Mouse (Mus musculus) limb, embryonic 12.5 days (tissue): Measurements from ENCODE around the gene Smurf1. TPM values are rescaled to one million over a fixed set of nuclear protein-coding genes. Genes with fewer than 3 reads are reported as not detected.

Experiments
- ATAC-seq: fragments of 200-750 bp; cut with Nextera tagmentation; 2 replicates; pipeline ENCODE4 v1.8.0; 2017; ENCODE audit warnings: low read depth, moderate TSS enrichment; ENCODE audit not compliant: insufficient number of reproducible peaks, insufficient read depth, low FRiP score, low TSS enrichment
- H3K27ac ChIP-seq: fragments of 300-500 bp; sonication (generic); 2 replicates; pipeline ENCODE4 v1.5.1; 2016; ENCODE audit warnings: mild to moderate bottlenecking, moderate library complexity
- H3K27me3 ChIP-seq: fragments of 300-500 bp; sonication (generic); 2 replicates; pipeline ENCODE4 v1.6.1; 2016; ENCODE audit warnings: mild to moderate bottlenecking, moderate library complexity
- H3K36me3 ChIP-seq: fragments of 300-500 bp; sonication (generic); 2 replicates; pipeline ENCODE4 v1.6.1; 2016; ENCODE audit warnings: mild to moderate bottlenecking, moderate library complexity
- H3K4me1 ChIP-seq: fragments of 300-500 bp; sonication (generic); replicated peaks from 2 replicates; pipeline ENCODE4 v1.6.1; 2016
- H3K4me2 ChIP-seq: fragments of 300-500 bp; sonication (generic); 2 replicates; pipeline ENCODE4 v1.6.1; 2016; ENCODE audit warnings: mild to moderate bottlenecking, moderate library complexity
- H3K4me3 ChIP-seq: fragments of 300-500 bp; sonication (generic); replicated peaks from 2 replicates; pipeline ENCODE4 v1.5.1; 2016; ENCODE audit warnings: mild to moderate bottlenecking
- H3K9ac ChIP-seq: fragments of 300-500 bp; sonication (generic); replicated peaks from 2 replicates; pipeline ENCODE4 v1.6.1; 2016; ENCODE audit warnings: mild to moderate bottlenecking, moderate library complexity
- H3K9me3 ChIP-seq: fragments of 300-500 bp; sonication (generic); 2 replicates; pipeline ENCODE4 v1.6.1; 2016; ENCODE audit warnings: mild to moderate bottlenecking, moderate library complexity
- WGBS: fragments of 180-500 bp; shearing (Covaris S2); methylation state at CpG from one replicate; pipeline ENCODE4 v1.1.7; 2016; 5-methylcytosine and 5-hydroxymethylcytosine counted together
- polyA plus RNA-seq: library from polyadenylated mRNA; unstranded; fragments of >200 nt; fragmentation: Nextera tagmentation; extraction: Ambion mirVana; gene quantifications from 2 replicates; pipeline ENCODE4 v1.2.1, GENCODE M21; 2016

Gene Smurf1
- polyA plus RNA-seq, 1 experiment from 2014 or later, result 23.3 TPM

DNA sequence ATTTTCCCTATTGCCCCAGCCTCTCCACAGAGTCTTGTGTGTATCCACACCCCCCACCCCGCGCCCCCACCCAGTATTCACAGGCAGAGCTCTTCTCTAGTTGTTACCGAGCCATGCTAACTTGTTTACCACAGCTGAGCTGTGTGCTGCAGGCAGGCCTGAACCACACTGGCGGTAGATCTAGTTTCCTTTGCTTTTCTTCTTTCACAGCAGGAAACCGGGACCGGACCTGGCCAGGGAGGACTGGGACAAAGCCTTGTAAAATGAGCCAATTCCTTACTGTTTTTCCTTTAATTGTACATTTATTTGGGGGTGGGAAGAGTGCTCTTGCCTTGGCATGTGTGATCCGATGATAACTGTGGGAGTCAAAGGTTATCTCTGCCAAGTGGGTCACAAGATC is 96.2 kb downstream of the Smurf1 start:
- H3K27me3 ChIP-seq, result no peaks in the 10 kb centered on the region
- H3K9ac ChIP-seq, result no peak overlapping the region
- no peak overlapping the region for H3K4me3 ChIP-seq
- no peak for ATAC-seq
- no peaks in the 10 kb centered on the region for H3K9me3 ChIP-seq
- H3K4me2 ChIP-seq, result no peak overlapping the region
- peaks cover 20% of the 10 kb centered on the region for H3K4me1 ChIP-seq
- H3K27ac ChIP-seq, result 0 out of 2 replicates have a peak overlapping the region, but pooled peaks have one; percentile 7
- H3K36me3 ChIP-seq, result no peaks in the 10 kb centered on the region
- WGBS, result 71% methylated on average over 7 of the region's 7 CpGs

DNA sequence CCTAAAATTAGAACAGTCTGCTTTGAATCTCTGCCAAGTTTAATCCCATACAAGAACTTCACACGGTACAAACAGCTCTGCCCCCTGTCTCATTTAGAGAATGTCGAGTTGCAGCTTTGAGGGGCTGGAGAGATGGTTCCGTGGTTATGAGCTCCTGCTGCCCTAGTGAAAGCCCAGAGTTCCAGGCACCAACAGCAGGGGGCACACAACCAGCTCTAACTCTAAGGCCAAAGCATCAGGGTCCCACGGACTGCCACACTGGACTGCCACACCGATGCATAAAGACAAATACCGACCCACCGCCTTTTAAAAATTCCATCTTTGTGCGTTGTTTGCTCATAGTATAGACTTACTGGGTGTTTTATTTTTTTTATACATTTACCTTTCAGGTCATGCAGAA is 98.7 kb downstream of the Smurf1 start:
- Histone ChIP-seq H3K4me1 (peaks cover 13% of the 10 kb centered on the region), H3K4me3 (no peak overlapping the region), H3K27me3 (no peaks in the 10 kb centered on the region), H3K9ac (no peak overlapping the region), H3K4me2 (no peak overlapping the region), H3K27ac (no peak overlapping the region), H3K36me3 (no peaks in the 10 kb centered on the region), H3K9me3 (no peaks in the 10 kb centered on the region)
- no peak for ATAC-seq
- 82% methylated on average over 8 of the region's 8 CpGs for WGBS

- no peak for ATAC-seq
- H3K9me3 ChIP-seq, result peaks cover 14% of the 10 kb centered on the region
- no peak overlapping the region for H3K4me3 ChIP-seq
- no peaks in the 10 kb centered on the region for H3K4me1 ChIP-seq
- 97% methylated on average over 8 of the region's 8 CpGs for WGBS
- H3K36me3 ChIP-seq, result peaks cover 54% of the 10 kb centered on the region
- H3K27ac ChIP-seq, result no peak overlapping the region
- no peak overlapping the region for H3K9ac ChIP-seq
- H3K27me3 ChIP-seq, result no peaks in the 10 kb centered on the region
- H3K4me2 ChIP-seq, result no peak overlapping the region
Observed at GRCm38 (mm10) chr5:144860913-144861312, 104.7 kb downstream of the Smurf1 start.

- ATAC-seq, result no peak
- 95% methylated on average over 9 of the region's 9 CpGs for WGBS
- Histone ChIP-seq H3K9me3 (peaks cover 14% of the 10 kb centered on the region), H3K27me3 (no peaks in the 10 kb centered on the region), H3K36me3 (peaks cover 69% of the 10 kb centered on the region), H3K9ac (no peak overlapping the region), H3K4me2 (no peak overlapping the region), H3K27ac (no peak overlapping the region), H3K4me1 (no peaks in the 10 kb centered on the region), H3K4me3 (no peak overlapping the region)
Observed at GRCm38 (mm10) chr5:144859284-144859683, 106.4 kb downstream of the Smurf1 start.

GRCm38 (mm10) chr5:144858527-144858926 is 107.1 kb downstream of the Smurf1 start:
- 95% methylated on average over 15 of the region's 15 CpGs for WGBS
- peaks cover 77% of the 10 kb centered on the region for H3K36me3 ChIP-seq
- H3K27ac ChIP-seq, result no peak overlapping the region
- H3K4me1 ChIP-seq, result no peaks in the 10 kb centered on the region
- no peak for ATAC-seq
- no peak overlapping the region for H3K4me2 ChIP-seq
- H3K4me3 ChIP-seq, result no peak overlapping the region
- H3K9me3 ChIP-seq, result peaks cover 14% of the 10 kb centered on the region
- no peaks in the 10 kb centered on the region for H3K27me3 ChIP-seq
- H3K9ac ChIP-seq, result no peak overlapping the region

DNA sequence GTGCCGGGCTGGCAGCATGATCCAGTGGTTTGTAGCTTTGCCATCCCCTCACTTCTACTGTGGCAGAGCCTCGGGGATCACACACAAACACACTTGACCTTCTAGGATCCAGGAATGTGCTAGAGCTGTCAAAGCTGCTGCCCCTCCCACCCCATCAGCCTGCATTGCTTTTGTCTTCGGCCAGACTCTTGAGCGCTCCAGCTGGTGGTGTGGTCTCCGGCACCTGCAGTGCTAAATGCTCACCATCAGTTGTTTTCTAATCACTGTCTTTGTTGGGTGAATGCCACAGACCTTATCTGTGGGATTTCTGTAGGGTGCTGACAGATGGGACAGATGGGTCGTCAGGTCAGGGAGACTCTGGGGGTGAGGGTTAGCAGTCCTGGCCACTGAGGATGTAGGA is 109.7 kb downstream of the Smurf1 start:
- peaks cover 98% of the 10 kb centered on the region for H3K36me3 ChIP-seq
- H3K9ac ChIP-seq, result no peak overlapping the region
- no peak overlapping the region for H3K4me3 ChIP-seq
- H3K9me3 ChIP-seq, result peaks cover 10% of the 10 kb centered on the region
- H3K27me3 ChIP-seq, result no peaks in the 10 kb centered on the region
- no peak overlapping the region for H3K4me2 ChIP-seq
- H3K27ac ChIP-seq, result no peak overlapping the region
- WGBS, result 82% methylated on average over 6 of the region's 6 CpGs
- ATAC-seq, result no peak
- no peaks in the 10 kb centered on the region for H3K4me1 ChIP-seq

GRCm38 (mm10) chr5:144853931-144854330 is 111.7 kb downstream of the Smurf1 start:
- H3K4me2 ChIP-seq, result no peak overlapping the region
- no peak for ATAC-seq
- H3K4me3 ChIP-seq, result no peak overlapping the region
- no peaks in the 10 kb centered on the region for H3K4me1 ChIP-seq
- no peak overlapping the region for H3K9ac ChIP-seq
- WGBS, result 85% methylated on average over 5 of the region's 5 CpGs
- no peak overlapping the region for H3K27ac ChIP-seq
- no peaks in the 10 kb centered on the region for H3K9me3 ChIP-seq
- peaks cover 99% of the 10 kb centered on the region for H3K36me3 ChIP-seq
- no peaks in the 10 kb centered on the region for H3K27me3 ChIP-seq

- WGBS, result 94% methylated on average over 3 of the region's 3 CpGs
- ATAC-seq, result no peak
- H3K36me3 ChIP-seq, result peaks cover 99% of the 10 kb centered on the region
Observed at GRCm38 (mm10) chr5:144851820-144852219, 113.8 kb downstream of the Smurf1 start.

DNA sequence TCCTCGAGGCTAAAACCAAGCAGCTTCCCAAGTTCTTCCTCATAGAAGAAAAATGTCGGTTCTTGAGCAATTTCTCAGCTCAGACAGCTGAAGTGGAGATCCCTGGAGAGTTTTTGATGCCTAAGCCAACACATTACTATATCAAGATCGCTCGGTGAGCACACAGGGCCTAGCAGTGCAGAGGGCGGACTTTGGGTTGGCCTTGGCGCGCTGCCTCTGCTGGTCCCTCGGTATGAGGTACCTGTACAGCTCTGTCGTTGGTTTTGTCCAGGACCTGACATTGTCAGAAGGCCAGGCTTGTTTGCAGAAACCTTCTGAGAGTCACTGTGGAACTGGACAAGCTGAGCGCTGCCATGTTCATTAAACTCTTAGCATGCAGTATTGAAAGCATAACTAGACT is 115.7 kb downstream of the Smurf1 start:
- Histone ChIP-seq H3K27ac (no peak overlapping the region), H3K4me1 (no peaks in the 10 kb centered on the region), H3K9me3 (no peaks in the 10 kb centered on the region), H3K36me3 (peaks cover 100% of the 10 kb centered on the region), H3K4me3 (no peak overlapping the region), H3K4me2 (no peak overlapping the region), H3K9ac (no peak overlapping the region), H3K27me3 (no peaks in the 10 kb centered on the region)
- 95% methylated on average over 10 of the region's 10 CpGs for WGBS
- ATAC-seq, result no peak

More at GRCm38 (mm10) chr5:144851820-144852219, 113.8 kb downstream of the Smurf1 start:
- H3K27ac ChIP-seq, result no peak overlapping the region
- no peak overlapping the region for H3K4me2 ChIP-seq
- H3K4me1 ChIP-seq, result no peaks in the 10 kb centered on the region
- H3K27me3 ChIP-seq, result no peaks in the 10 kb centered on the region
- no peak overlapping the region for H3K4me3 ChIP-seq
- H3K9me3 ChIP-seq, result no peaks in the 10 kb centered on the region
- H3K9ac ChIP-seq, result no peak overlapping the region

GRCm38 (mm10) chr5:144848735-144849134 is 116.9 kb downstream of the Smurf1 start:
- H3K9me3 ChIP-seq, result no peaks in the 10 kb centered on the region
- no peak overlapping the region for H3K4me3 ChIP-seq
- peaks cover 100% of the 10 kb centered on the region for H3K36me3 ChIP-seq
- 92% methylated on average over 5 of the region's 5 CpGs for WGBS
- H3K4me1 ChIP-seq, result no peaks in the 10 kb centered on the region
- no peaks in the 10 kb centered on the region for H3K27me3 ChIP-seq
- no peak overlapping the region for H3K9ac ChIP-seq
- no peak overlapping the region for H3K4me2 ChIP-seq
- H3K27ac ChIP-seq, result no peak overlapping the region
- no peak for ATAC-seq

GRCm38 (mm10) chr5:144845352-144845751 is 120.3 kb downstream of the Smurf1 start:
- WGBS, result 98% methylated on average over 20 of the region's 20 CpGs
- Histone ChIP-seq H3K4me2 (no peak overlapping the region), H3K4me1 (no peaks in the 10 kb centered on the region), H3K27me3 (no peaks in the 10 kb centered on the region), H3K4me3 (no peak overlapping the region), H3K9me3 (no peaks in the 10 kb centered on the region), H3K27ac (no peak overlapping the region), H3K9ac (no peak overlapping the region), H3K36me3 (peaks cover 100% of the 10 kb centered on the region)
- ATAC-seq, result no peak

- Histone ChIP-seq H3K4me2 (no peak overlapping the region), H3K36me3 (peaks cover 100% of the 10 kb centered on the region), H3K27me3 (no peaks in the 10 kb centered on the region), H3K27ac (no peak overlapping the region), H3K4me3 (no peak overlapping the region), H3K9me3 (no peaks in the 10 kb centered on the region), H3K4me1 (no peaks in the 10 kb centered on the region), H3K9ac (no peak overlapping the region)
- WGBS, result 94% methylated on average over 3 of the region's 3 CpGs
- no peak for ATAC-seq
Observed at GRCm38 (mm10) chr5:144836100-144836499, 129.5 kb downstream of the Smurf1 start.
